Mouse (Mus musculus): Measurements from ENCODE around the gene Zbtb16. TPM values are rescaled to one million over a fixed set of nuclear protein-coding genes. Genes with fewer than 3 reads are reported as not detected.

Gene Zbtb16
- polyA plus RNA-seq, 1 experiment from 2014 or later = 0.57 TPM

DNA sequence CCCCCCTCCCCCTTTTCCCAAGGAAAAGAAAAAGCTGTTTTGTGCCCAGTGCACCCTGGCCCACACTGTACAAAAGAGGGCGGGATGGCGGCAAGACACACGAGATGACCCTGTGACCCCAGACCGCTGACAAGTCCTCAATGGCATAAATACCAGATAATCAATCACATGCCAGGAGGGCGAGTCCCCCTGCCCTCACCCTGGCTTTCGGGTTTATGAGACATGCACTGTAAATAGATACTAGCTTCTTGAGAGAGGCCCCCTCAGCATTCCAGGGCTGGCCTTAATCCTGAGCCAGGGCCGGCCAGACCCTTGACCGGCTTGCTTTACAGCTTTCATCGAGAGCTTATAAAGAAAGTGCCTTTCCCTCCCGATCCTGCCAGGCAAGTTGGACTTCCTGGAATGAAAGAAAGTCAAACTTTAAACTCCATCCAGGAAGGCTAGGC is 141.4 kb downstream of the Zbtb16 start:
- peak overlapping the region; percentile 22 for H3K4me2 ChIP-seq

DNA sequence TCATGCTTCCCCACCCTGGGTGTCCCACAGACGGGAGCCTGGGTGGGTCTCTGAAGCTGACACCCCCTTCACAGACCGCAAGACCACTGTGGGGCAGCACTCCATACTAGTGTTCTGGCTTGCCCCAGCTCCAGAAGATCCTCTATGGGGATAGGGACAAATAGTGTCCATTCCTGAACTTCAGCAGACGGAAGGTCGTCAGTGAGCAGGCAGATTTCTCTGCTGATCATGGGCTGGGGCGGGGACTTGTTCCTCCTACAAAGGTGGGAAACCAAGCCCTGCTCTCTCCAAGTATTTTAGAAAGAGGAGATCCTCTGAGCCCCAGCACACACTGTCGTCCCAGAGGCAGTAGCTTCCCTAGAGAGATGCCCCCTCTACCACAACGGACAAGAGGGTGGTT is 142.3 kb downstream of the Zbtb16 start:
- Histone ChIP-seq H3K4me2 (no peak overlapping the region), H3K27me3 (ENCODE audit: control insufficient read depth, insufficient read depth, low read length) (no peaks in the 10 kb centered on the region), H3K9me3 (replicated peaks; ENCODE audit: control insufficient read depth, low read length) (no peaks in the 10 kb centered on the region), H3K36me3 (ENCODE audit: control insufficient read depth, insufficient read depth, low read length) (no peaks in the 10 kb centered on the region), H3K4me3 (ENCODE audit: low read depth, low read length) (no peak overlapping the region), H3K4me1 (ENCODE audit: control insufficient read depth, insufficient read depth, low read length) (peaks cover 39% of the 10 kb centered on the region), H3K9ac (ENCODE audit: low read depth, low read length) (no peak overlapping the region), H3K27ac (ENCODE audit: low read depth, low read length) (no peak overlapping the region)
- ATAC-seq (replicated peaks; ENCODE audit: insufficient number of reproducible peaks, low FRiP score, low TSS enrichment) = no peak
- WGBS (ENCODE audit: insufficient replicate concordance) = 64% methylated on average over 7 of the region's 7 CpGs

More for the DNA sequence above, 141.4 kb downstream of the Zbtb16 start:
- Histone ChIP-seq H3K36me3 (ENCODE audit: control insufficient read depth, insufficient read depth, low read length) (no peaks in the 10 kb centered on the region), H3K9ac (ENCODE audit: low read depth, low read length) (no peak overlapping the region), H3K4me3 (ENCODE audit: low read depth, low read length) (no peak overlapping the region), H3K27me3 (ENCODE audit: control insufficient read depth, insufficient read depth, low read length) (no peaks in the 10 kb centered on the region), H3K9me3 (replicated peaks; ENCODE audit: control insufficient read depth, low read length) (no peaks in the 10 kb centered on the region), H3K27ac (ENCODE audit: low read depth, low read length) (0 out of 2 replicates have a peak overlapping the region, but pooled peaks have one; percentile 22), H3K4me1 (ENCODE audit: control insufficient read depth, insufficient read depth, low read length) (peaks cover 31% of the 10 kb centered on the region)
- no peak for ATAC-seq (replicated peaks; ENCODE audit: insufficient number of reproducible peaks, low FRiP score, low TSS enrichment)
- 5% methylated on average over 10 of the region's 10 CpGs for WGBS (ENCODE audit: insufficient replicate concordance)

- H3K27me3 ChIP-seq (ENCODE audit: control insufficient read depth, insufficient read depth, low read length) = no peaks in the 10 kb centered on the region
- no peak for ATAC-seq (replicated peaks; ENCODE audit: insufficient number of reproducible peaks, low FRiP score, low TSS enrichment)
- H3K4me2 ChIP-seq = no peak overlapping the region
- no peak overlapping the region for H3K9ac ChIP-seq (ENCODE audit: low read depth, low read length)
- WGBS (ENCODE audit: insufficient replicate concordance) = 80% methylated on average over 1 of the region's 1 CpGs
- H3K9me3 ChIP-seq (replicated peaks; ENCODE audit: control insufficient read depth, low read length) = no peaks in the 10 kb centered on the region
- H3K4me1 ChIP-seq (ENCODE audit: control insufficient read depth, insufficient read depth, low read length) = peaks cover 19% of the 10 kb centered on the region
- H3K27ac ChIP-seq (ENCODE audit: low read depth, low read length) = no peak overlapping the region
- no peaks in the 10 kb centered on the region for H3K36me3 ChIP-seq (ENCODE audit: control insufficient read depth, insufficient read depth, low read length)
- H3K4me3 ChIP-seq (ENCODE audit: low read depth, low read length) = no peak overlapping the region
Measured at GRCm38 (mm10) chr9:48689718-48689980, 146.4 kb downstream of the Zbtb16 start.

- no peak overlapping the region for H3K4me2 ChIP-seq
- ATAC-seq (replicated peaks; ENCODE audit: insufficient number of reproducible peaks, low FRiP score, low TSS enrichment) = no peak
- WGBS (ENCODE audit: insufficient replicate concordance) = 44% methylated on average over 6 of the region's 6 CpGs
Measured at GRCm38 (mm10) chr9:48688859-48689717, 146.9 kb downstream of the Zbtb16 start.

GRCm38 (mm10) chr9:48687891-48688290 is 148.1 kb downstream of the Zbtb16 start:
- ATAC-seq (replicated peaks; ENCODE audit: insufficient number of reproducible peaks, low FRiP score, low TSS enrichment) = no peak
- WGBS (ENCODE audit: insufficient replicate concordance) = 68% methylated on average over 7 of the region's 7 CpGs
- no peaks in the 10 kb centered on the region for H3K9me3 ChIP-seq (replicated peaks; ENCODE audit: control insufficient read depth, low read length)
- no peak overlapping the region for H3K4me2 ChIP-seq
- H3K27ac ChIP-seq (ENCODE audit: low read depth, low read length) = no peak overlapping the region
- no peaks in the 10 kb centered on the region for H3K27me3 ChIP-seq (ENCODE audit: control insufficient read depth, insufficient read depth, low read length)
- no peak overlapping the region for H3K9ac ChIP-seq (ENCODE audit: low read depth, low read length)
- no peaks in the 10 kb centered on the region for H3K36me3 ChIP-seq (ENCODE audit: control insufficient read depth, insufficient read depth, low read length)
- H3K4me1 ChIP-seq (ENCODE audit: control insufficient read depth, insufficient read depth, low read length) = peaks cover 12% of the 10 kb centered on the region
- no peak overlapping the region for H3K4me3 ChIP-seq (ENCODE audit: low read depth, low read length)

More at GRCm38 (mm10) chr9:48688859-48689717, 146.9 kb downstream of the Zbtb16 start:
- H3K4me3 ChIP-seq (ENCODE audit: low read depth, low read length) = no peak overlapping the region
- H3K27me3 ChIP-seq (ENCODE audit: control insufficient read depth, insufficient read depth, low read length) = no peaks in the 10 kb centered on the region
- H3K4me1 ChIP-seq (ENCODE audit: control insufficient read depth, insufficient read depth, low read length) = peaks cover 15% of the 10 kb centered on the region
- no peak overlapping the region for H3K27ac ChIP-seq (ENCODE audit: low read depth, low read length)
- H3K36me3 ChIP-seq (ENCODE audit: control insufficient read depth, insufficient read depth, low read length) = no peaks in the 10 kb centered on the region
- no peaks in the 10 kb centered on the region for H3K9me3 ChIP-seq (replicated peaks; ENCODE audit: control insufficient read depth, low read length)
- H3K9ac ChIP-seq (ENCODE audit: low read depth, low read length) = no peak overlapping the region

- H3K27me3 ChIP-seq (ENCODE audit: control insufficient read depth, insufficient read depth, low read length) = no peaks in the 10 kb centered on the region
- no peak overlapping the region for H3K27ac ChIP-seq (ENCODE audit: low read depth, low read length)
- H3K4me2 ChIP-seq = no peak overlapping the region
- no peak for ATAC-seq (replicated peaks; ENCODE audit: insufficient number of reproducible peaks, low FRiP score, low TSS enrichment)
- no peaks in the 10 kb centered on the region for H3K9me3 ChIP-seq (replicated peaks; ENCODE audit: control insufficient read depth, low read length)
- 64% methylated on average over 7 of the region's 7 CpGs for WGBS (ENCODE audit: insufficient replicate concordance)
- H3K4me1 ChIP-seq (ENCODE audit: control insufficient read depth, insufficient read depth, low read length) = peaks cover 9% of the 10 kb centered on the region
- H3K4me3 ChIP-seq (ENCODE audit: low read depth, low read length) = no peak overlapping the region
- no peaks in the 10 kb centered on the region for H3K36me3 ChIP-seq (ENCODE audit: control insufficient read depth, insufficient read depth, low read length)
- H3K9ac ChIP-seq (ENCODE audit: low read depth, low read length) = no peak overlapping the region
Measured at GRCm38 (mm10) chr9:48685721-48686120, 150.3 kb downstream of the Zbtb16 start.

GRCm38 (mm10) chr9:48684144-48684543 is 151.9 kb downstream of the Zbtb16 start:
- H3K27me3 ChIP-seq (ENCODE audit: control insufficient read depth, insufficient read depth, low read length) = no peaks in the 10 kb centered on the region
- H3K4me2 ChIP-seq = no peak overlapping the region
- H3K36me3 ChIP-seq (ENCODE audit: control insufficient read depth, insufficient read depth, low read length) = no peaks in the 10 kb centered on the region
- WGBS (ENCODE audit: insufficient replicate concordance) = 76% methylated on average over 5 of the region's 5 CpGs
- H3K9me3 ChIP-seq (replicated peaks; ENCODE audit: control insufficient read depth, low read length) = no peaks in the 10 kb centered on the region
- H3K27ac ChIP-seq (ENCODE audit: low read depth, low read length) = no peak overlapping the region
- H3K9ac ChIP-seq (ENCODE audit: low read depth, low read length) = no peak overlapping the region
- H3K4me3 ChIP-seq (ENCODE audit: low read depth, low read length) = no peak overlapping the region
- peaks cover 10% of the 10 kb centered on the region for H3K4me1 ChIP-seq (ENCODE audit: control insufficient read depth, insufficient read depth, low read length)
- ATAC-seq (replicated peaks; ENCODE audit: insufficient number of reproducible peaks, low FRiP score, low TSS enrichment) = no peak

DNA sequence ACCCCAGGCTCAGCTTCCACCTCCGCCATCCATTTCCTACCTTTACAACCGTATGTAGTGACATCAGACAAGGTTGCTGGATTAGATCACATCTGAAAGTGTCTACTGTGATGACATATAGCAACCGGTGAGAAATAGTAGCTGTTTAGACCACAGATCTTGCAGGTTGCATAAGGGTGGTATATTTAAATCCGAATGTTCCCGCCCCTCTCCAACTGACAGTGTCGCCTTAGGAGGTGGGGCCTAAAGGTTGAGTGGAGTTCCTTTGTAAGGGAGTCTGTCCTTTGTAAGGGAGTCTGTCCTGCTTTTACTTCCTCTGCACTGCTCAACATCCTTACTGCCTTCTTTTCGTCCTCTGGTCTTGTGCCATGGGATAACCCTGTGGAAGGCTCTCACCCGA is 154.8 kb downstream of the Zbtb16 start:
- H3K36me3 ChIP-seq (ENCODE audit: control insufficient read depth, insufficient read depth, low read length) = no peaks in the 10 kb centered on the region
- no peak overlapping the region for H3K4me3 ChIP-seq (ENCODE audit: low read depth, low read length)
- H3K9me3 ChIP-seq (replicated peaks; ENCODE audit: control insufficient read depth, low read length) = no peaks in the 10 kb centered on the region
- no peak overlapping the region for H3K27ac ChIP-seq (ENCODE audit: low read depth, low read length)
- H3K4me1 ChIP-seq (ENCODE audit: control insufficient read depth, insufficient read depth, low read length) = peaks cover 7% of the 10 kb centered on the region; the same call in 1 of the 2 replicates
- no peak for ATAC-seq (replicated peaks; ENCODE audit: insufficient number of reproducible peaks, low FRiP score, low TSS enrichment)
- no peak overlapping the region for H3K4me2 ChIP-seq
- no peak overlapping the region for H3K9ac ChIP-seq (ENCODE audit: low read depth, low read length)
- 80% methylated on average over 8 of the region's 8 CpGs for WGBS (ENCODE audit: insufficient replicate concordance)
- no peaks in the 10 kb centered on the region for H3K27me3 ChIP-seq (ENCODE audit: control insufficient read depth, insufficient read depth, low read length)

Measured in heart, embryonic 11.5 days (tissue).